Mouse (Mus musculus) hematopoietic stem cell, adult 5-6 weeks (primary cell): Measurements from ENCODE around the gene Grin2a. TPM values are rescaled to one million over a fixed set of nuclear protein-coding genes. Genes with fewer than 3 reads are reported as not detected.

Source experiments
- ATAC-seq, 2 experiments: fragments of 125-278 bp in 1 of 2; replicated peaks in 1 of 2; 2 replicates each; pipeline ENCODE4 v1.8.0; 2016 to 2017; ENCODE audit warnings: inconsistent platforms in 2 of 2, mild to moderate bottlenecking in 2 of 2, moderate number of reproducible peaks in 2 of 2, low read depth in 1 of 2, moderate TSS enrichment in 1 of 2; ENCODE audit not compliant: low FRiP score in 2 of 2, poor library complexity in 2 of 2, severe bottlenecking in 2 of 2, insufficient read depth in 1 of 2, low TSS enrichment in 1 of 2
- total RNA-seq: library from RNA; stranded (forward); fragments of 172-1452, 232-1000 nt; gene quantifications from 2 replicates; pipeline ENCODE4 v1.2.3, GENCODE M21; 2017

Gene Grin2a
- total RNA-seq, 1 experiment from 2014 or later = not detected

- ATAC-seq = no peak
These were observed 462.4 kb downstream of the Grin2a start for GRCm38 (mm10) chr16:9532843-9533532.

DNA sequence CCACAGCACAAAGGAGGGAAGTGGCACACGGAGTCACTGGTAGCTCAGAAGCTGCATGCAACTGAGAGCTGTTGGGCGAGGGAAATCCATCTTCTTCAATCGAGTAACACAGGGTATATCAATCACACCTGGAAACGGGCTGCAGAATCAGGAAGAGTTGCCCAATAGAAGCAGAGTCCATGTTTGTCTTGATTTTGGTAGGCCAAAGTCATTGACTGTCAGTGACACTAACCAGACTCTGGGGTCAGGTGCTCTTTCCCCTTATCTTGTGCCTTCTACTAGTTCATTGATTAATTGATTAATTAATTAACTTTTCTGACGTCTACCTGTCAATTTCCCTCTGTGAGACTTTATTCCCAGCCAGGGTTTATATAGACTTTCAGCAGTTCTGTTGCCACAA, 468.1 kb downstream of the Grin2a start:
- no peak for ATAC-seq

DNA sequence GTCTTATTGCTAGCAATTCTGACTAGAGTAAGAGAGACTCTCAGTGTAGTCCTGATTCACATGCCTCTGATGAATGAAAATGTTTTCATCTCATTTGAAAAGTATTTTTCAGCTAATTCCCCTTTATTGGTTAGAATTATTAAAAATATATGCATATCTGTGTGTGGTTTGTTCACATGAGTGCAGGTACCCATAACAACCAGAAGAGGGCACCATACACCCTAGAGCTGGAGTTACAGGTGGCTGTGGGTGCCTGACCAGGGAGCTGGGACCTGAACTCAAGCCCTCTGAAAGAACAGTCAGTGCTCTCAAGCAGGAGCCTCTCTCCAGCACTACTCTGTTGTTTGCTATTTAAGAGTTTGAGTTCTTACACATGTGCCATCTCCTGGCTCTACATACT, 472.0 kb downstream of the Grin2a start:
- ATAC-seq = no peak

Other genes with a start within 250 kb of the Grin2a start
- gene Rpl39l, start 174.7 kb upstream of the Grin2a start, total RNA-seq = 0.35 TPM in 1 of 2 replicates, not detected in the other
- 6.4 TPM in 1 of 2 replicates, not detected in the other for gene Atf7ip2, start 197.2 kb upstream of the Grin2a start, total RNA-seq